Mouse (Mus musculus) cortical plate, adult 2 months (tissue): ENCODE measurements around the gene Bglap. TPM values are rescaled to one million over a fixed set of nuclear protein-coding genes. Genes with fewer than 3 reads are reported as not detected.

Experiments used
- H3K27ac ChIP-seq: fragments of 200-500 bp; 2 replicates; pipeline ENCODE4 v1.5.1; 2012; ENCODE audit warnings: low read length, control low read depth, inconsistent platforms; ENCODE audit not compliant: insufficient read depth
- H3K4me1 ChIP-seq: fragments of 200-500 bp; 2 replicates; pipeline ENCODE4 v1.6.1; 2011; ENCODE audit warnings: low read length; ENCODE audit not compliant: control insufficient read depth, insufficient read depth
- H3K4me3 ChIP-seq: fragments of 200-500 bp; 2 replicates; pipeline ENCODE4 v1.5.1; 2011; ENCODE audit warnings: mild to moderate bottlenecking, low read length, control low read depth; ENCODE audit not compliant: insufficient read depth
- CTCF ChIP-seq: fragments of 200-500 bp; IDR thresholded peaks from 2 replicates; pipeline ENCODE4 v1.5.1; 2011; ENCODE audit warnings: mild to moderate bottlenecking, control low read depth, low read length; ENCODE audit not compliant: insufficient read depth; ENCODE audit errors: extremely low read depth
- POLR2A ChIP-seq: fragments of 200-500 bp; IDR thresholded peaks from 2 replicates; pipeline ENCODE4 v1.6.1; 2011; ENCODE audit warnings: mild to moderate bottlenecking, low read length, control low read depth; ENCODE audit not compliant: insufficient read depth; ENCODE audit errors: extremely low read depth
- polyA plus RNA-seq: library from polyadenylated mRNA; depleted of rRNA; stranded (reverse); fragments of >200 nt; gene quantifications from 2 replicates; pipeline ENCODE4 v1.2.3, GENCODE M21; 2012; rRNA removed

The Bglap gene
- polyA plus RNA-seq, 1 experiment, result not detected

DNA sequence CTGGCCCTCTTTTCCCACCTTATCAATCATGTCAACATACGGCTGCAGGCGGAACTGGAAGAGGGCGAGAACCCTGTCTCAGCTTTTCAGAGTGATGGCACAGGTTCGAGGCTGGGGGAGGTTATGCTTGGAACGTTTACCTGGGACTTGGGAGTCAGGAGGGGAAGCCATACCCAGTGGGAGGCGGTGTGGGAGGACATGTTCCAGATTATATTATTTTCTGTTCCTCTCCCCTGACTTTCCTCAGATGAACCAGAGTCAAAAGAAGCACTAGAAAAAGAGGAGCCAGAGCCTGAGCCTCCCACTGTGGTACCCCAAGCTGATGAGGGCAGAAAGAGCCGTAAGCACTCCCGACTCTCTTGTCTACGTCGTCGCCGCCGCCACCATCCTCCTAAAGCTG is 33.5 kb downstream of the Bglap start:
- H3K27ac ChIP-seq, result no peak overlapping the region
- no peak overlapping the region for H3K4me3 ChIP-seq
- TF ChIP-seq CTCF (no peak), POLR2A (no peak)
- no peaks in the 10 kb centered on the region for H3K4me1 ChIP-seq

DNA sequence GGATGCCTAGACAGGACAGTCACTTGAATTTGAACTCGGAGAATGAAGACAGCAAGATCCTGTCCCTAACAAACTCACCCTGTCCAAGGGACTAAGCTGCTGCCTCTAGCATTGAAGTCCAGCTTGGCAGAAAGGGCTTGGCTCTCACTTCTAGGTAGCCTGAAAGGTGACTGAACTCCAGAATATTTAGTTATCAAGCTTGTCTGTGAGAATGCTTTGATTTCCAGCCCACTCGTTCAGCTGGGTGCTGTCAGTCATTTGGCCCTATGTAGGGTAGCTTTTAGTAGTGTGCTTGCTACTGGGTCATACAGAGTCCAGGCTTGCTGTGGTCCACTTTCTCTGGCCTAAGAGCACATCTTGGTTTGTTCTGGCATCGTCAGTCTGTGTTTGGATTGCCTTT is 45.3 kb downstream of the Bglap start:
- H3K4me1 ChIP-seq, result peaks cover 6% of the 10 kb centered on the region; the same call in 1 of the 2 replicates
- no peak for TF ChIP-seq CTCF
- TF ChIP-seq POLR2A, result no peak
- H3K27ac ChIP-seq, result no peak overlapping the region
- H3K4me3 ChIP-seq, result no peak overlapping the region

DNA sequence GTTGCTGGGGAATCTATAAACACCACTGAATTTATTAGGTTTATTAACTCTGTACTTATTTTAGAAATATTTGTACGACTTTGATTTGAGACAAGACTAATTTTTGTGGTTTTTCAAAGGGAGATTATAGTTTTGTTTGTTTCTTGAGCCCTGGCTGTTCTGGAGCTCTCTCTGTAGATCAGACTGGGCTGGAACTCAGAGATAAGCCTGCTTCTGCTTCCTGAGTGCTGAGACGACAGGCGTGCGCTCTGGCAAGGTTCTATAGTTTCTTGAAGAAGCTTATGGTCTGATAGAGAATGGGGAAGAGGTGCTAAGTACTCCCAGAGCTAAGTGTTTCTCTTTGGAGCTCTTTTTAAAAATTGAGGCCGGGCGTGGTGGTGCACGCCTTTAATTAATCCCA is 45.9 kb downstream of the Bglap start:
- H3K4me3 ChIP-seq, result no peak overlapping the region
- no peak for TF ChIP-seq CTCF
- H3K4me1 ChIP-seq, result peaks cover 6% of the 10 kb centered on the region; the same call in 1 of the 2 replicates
- H3K27ac ChIP-seq, result no peak overlapping the region

DNA sequence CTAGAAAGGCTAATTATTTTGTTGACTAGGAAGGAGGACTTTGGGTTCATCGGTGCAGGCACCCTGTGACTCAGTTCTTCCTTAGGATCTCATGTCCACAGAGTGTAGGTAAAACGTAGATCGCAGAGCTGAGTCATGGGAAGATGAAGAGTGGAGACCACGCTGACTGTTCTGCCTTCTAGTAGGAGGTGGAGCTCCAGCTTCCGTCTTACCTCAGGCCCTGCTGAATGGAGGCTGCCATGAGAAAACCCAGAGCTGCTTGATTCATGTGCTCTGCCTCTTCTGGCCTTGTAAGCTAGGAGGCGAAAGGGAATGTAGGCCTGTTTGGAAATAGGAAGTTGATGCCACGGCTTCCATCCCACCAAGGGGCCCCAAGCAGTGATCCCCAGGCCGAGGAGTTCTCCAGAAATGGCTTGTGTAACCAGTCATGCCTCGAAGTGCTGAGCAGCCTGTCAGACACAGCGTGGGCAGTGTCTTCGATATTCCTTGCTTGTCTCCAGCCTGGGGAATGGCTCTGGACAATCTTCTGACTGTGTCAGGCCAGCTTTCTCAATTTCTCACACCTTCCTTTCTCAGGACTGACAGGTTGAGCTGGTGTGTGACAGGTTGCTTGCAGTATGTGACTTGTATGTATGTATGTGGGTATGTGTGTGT is 46.8 kb downstream of the Bglap start:
- Histone ChIP-seq H3K4me3 (peak overlapping the region; percentile 55), H3K27ac (0 out of 2 replicates have a peak overlapping the region, but pooled peaks have one; percentile 12), H3K4me1 (peaks cover 6% of the 10 kb centered on the region; the same call in 1 of the 2 replicates)
- TF ChIP-seq CTCF (no peak), POLR2A (no peak)

DNA sequence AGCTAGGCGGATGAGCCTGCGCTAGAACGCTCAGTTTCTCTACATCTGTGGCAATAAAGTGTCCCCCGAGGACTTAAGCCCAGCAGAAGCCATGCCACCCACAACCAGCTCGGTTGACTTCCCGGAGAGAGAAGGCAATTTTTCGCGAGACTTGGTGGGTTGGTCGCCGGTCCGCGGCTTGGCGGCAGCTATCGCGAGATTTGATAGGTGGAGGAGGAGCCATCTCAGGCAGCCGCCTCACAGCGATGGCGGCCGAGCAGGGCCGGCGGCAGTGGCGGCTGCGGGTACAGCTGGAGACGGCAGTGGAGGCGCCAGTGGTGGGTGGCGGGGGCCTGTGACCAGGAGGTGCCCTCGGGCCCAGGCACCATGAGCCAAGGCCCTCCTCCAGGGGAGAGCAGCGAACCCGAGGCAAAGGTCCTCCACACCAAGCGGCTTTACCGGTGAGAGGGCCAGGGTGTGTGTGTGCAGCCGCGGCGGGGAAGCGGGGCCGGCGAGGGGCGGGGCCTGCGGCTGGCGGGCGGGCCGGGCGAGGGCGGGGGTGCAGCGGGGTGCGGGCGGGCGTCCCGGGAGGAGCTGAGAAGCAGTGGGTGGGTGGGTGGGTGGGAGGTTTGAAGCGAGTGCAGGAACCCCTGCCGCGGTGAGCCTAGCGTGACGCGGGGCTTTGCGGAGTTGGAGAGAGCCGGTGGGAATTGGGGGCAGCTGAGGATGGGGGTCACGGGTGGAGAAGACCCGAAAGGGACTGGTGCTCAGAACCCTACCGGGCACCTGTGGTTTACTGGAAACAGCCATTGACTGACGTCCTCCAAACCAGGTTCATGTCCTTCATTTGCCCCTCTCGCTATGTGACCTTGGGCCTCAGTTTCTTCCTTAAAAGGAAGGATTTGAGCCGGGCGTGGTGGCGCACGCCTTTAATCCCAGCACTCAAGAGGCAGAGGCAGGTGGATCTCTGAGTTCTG is 47.9 kb downstream of the Bglap start, which contains the start of the genes Tmem79 and Smg5:
TSS of gene Tmem79 (minus strand) at position 91 of the 956 bp plus-strand sequence.
TSS of gene Smg5 (plus strand) at position 203 of the 956 bp plus-strand sequence.
- Histone ChIP-seq H3K27ac (peak within 1 kb of the TSS; percentile 89), H3K4me1 (peaks cover 6% of the 10 kb centered on the region; the same call in 1 of the 2 replicates), H3K4me3 (peak within 1 kb of the TSS; percentile 55)
- TF ChIP-seq POLR2A, result peak; percentile 96
- TF ChIP-seq CTCF, result no peak

DNA sequence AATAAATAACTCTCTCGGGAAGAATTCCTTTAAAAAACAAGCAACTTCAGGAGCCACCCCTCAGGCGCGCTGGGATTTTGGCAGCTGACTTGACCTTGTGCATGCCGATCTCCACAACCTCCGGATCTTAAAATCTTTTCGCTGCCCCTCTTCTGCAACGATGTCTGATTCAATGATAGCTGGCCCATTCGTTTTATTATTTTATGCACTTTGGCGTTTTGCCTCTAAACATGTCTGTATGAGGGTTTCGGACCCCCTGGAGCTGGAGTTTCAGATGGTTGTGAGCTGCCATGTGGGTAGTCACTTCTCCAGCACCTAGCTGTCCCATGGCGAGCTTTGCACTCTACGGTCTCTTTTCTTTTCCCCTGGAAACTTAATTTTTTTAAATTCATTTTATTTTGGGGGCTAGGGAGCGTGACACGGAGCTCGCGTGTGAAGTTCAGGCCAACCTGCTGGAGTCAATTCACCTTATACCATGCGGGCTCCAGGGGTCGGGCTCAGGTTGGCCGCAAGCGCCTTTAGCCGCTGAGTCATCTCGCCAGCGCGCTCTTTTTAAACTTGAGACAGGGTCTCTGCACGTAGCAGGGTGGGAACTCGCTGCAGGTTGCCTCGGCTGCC is 48.7 kb downstream of the Bglap start:
- TF ChIP-seq POLR2A (no peak), CTCF (no peak)
- Histone ChIP-seq H3K4me1 (peaks cover 6% of the 10 kb centered on the region; the same call in 1 of the 2 replicates), H3K4me3 (peak overlapping the region; percentile 55), H3K27ac (no peak overlapping the region)

DNA sequence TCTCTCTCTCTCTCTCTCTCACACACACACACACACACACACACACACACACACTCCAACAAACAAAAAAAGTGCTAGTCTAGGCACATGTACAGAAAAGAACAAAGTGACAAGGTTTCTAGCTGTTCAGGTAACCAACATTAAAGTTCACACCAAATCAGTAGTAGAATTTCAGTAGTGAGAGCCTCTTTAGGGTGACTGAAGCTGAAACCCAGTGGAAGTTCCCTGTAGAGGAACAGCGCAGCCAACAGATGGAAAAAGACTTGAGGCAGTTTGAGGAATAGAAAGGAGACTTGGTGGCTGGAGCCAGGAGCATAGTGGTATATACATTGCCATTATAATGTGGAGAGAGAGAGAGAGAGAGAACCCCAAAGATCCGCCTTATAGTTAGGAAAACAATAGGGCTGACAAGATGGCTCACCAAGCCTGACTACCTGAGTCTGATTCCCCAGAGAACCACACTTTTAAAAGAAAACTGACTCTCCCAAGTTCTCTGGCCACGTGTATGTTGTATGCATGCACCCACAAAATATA is 49.3 kb downstream of the Bglap start:
- no peak for TF ChIP-seq CTCF
- TF ChIP-seq POLR2A, result no peak
- no peak overlapping the region for H3K27ac ChIP-seq
- peak overlapping the region; percentile 55; the same call in 1 of the 2 replicates for H3K4me3 ChIP-seq
- H3K4me1 ChIP-seq, result peaks cover 6% of the 10 kb centered on the region; the same call in 1 of the 2 replicates

DNA sequence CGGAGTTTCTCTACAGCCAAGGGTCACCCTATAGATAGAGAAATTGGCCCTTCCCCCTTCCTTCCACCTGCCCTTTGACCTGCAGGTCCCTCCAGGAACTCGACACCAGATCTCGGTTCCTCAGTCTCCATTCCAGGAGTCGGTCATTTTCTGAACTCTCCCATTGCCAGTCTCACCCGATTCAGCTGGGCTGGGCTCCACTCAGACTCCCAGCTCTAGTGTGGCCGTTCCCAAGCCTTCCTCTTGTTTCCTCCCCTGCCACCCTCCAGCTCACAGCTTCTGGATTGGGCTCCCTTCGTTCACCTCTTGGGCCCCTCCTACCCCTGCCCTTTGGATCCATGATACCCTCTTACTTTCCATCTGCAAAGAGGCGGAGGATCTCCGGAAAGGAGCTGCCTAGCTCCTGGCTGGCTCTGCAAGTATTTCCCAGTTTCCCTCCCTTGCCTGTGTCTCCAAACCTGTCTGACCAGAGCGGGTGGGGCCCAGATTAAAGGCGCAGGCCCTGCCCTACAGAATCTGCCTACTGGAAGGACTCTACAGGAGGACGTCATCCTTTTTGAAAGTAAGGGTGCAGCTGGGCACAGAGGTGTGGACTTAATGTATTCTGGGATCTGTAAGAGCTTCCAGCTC is 50.1 kb downstream of the Bglap start:
- no peak for TF ChIP-seq CTCF
- TF ChIP-seq POLR2A, result no peak
- no peak overlapping the region for H3K27ac ChIP-seq
- H3K4me1 ChIP-seq, result peaks cover 6% of the 10 kb centered on the region; the same call in 1 of the 2 replicates
- H3K4me3 ChIP-seq, result no peak overlapping the region

Other genes starting within 250 kb of the Bglap start
- gene Mef2d, start 242.1 kb downstream of the Bglap start, polyA plus RNA-seq, result 128 and 131 TPM in 2 replicates
- not detected in 2 replicates for gene Rhbg, start 129.8 kb downstream of the Bglap start, polyA plus RNA-seq
- 0.08 TPM in 1 of 2 replicates, not detected in the other for gene Gm38392, start 97.3 kb downstream of the Bglap start, polyA plus RNA-seq
- gene Tsacc, start 87.5 kb downstream of the Bglap start, polyA plus RNA-seq, result 3.3 and 5.0 TPM in 2 replicates
- gene Cct3, start 87.3 kb downstream of the Bglap start, polyA plus RNA-seq, result 151 and 165 TPM in 2 replicates
- gene Glmp, start 59.4 kb downstream of the Bglap start, polyA plus RNA-seq, result 90.9 and 97.3 TPM in 2 replicates
- 0.83 and 0.86 TPM in 2 replicates for gene Tmem79, start 48.3 kb downstream of the Bglap start, polyA plus RNA-seq
- gene Smg5, start 48.2 kb downstream of the Bglap start, polyA plus RNA-seq, result 84.4 and 91.5 TPM in 2 replicates
- 15.3 and 15.6 TPM in 2 replicates for gene Paqr6, start 19.9 kb downstream of the Bglap start, polyA plus RNA-seq
- 14.7 and 17.5 TPM in 2 replicates for gene Bglap3, start 11.7 kb downstream of the Bglap start, polyA plus RNA-seq
- gene Bglap2, start 5.8 kb downstream of the Bglap start, polyA plus RNA-seq, result 0.44 TPM in 1 of 2 replicates, not detected in the other
- 10.5 and 11.1 TPM in 2 replicates for gene Pmf1, start 25.9 kb upstream of the Bglap start, polyA plus RNA-seq
- 76.3 and 76.4 TPM in 2 replicates for gene Slc25a44, start 40.7 kb upstream of the Bglap start, polyA plus RNA-seq
- 68.9 and 71.6 TPM in 2 replicates for gene Sema4a, start 76.7 kb upstream of the Bglap start, polyA plus RNA-seq
- 64.7 and 70.6 TPM in 2 replicates for gene Lmna, start 125.5 kb upstream of the Bglap start, polyA plus RNA-seq
- gene Mex3a, start 147.9 kb upstream of the Bglap start, polyA plus RNA-seq, result 1.5 TPM in 2 replicates
- gene Rab25, start 163.8 kb upstream of the Bglap start, polyA plus RNA-seq, result 0.13 and 0.36 TPM in 2 replicates
- gene Lamtor2, start 168.6 kb upstream of the Bglap start, polyA plus RNA-seq, result 126 and 133 TPM in 2 replicates
- gene Ubqln4, start 169.3 kb upstream of the Bglap start, polyA plus RNA-seq, result 103 and 110 TPM in 2 replicates
- gene Ssr2, start 191.4 kb upstream of the Bglap start, polyA plus RNA-seq, result 120 and 126 TPM in 2 replicates
- 220 and 224 TPM in 2 replicates for gene Arhgef2, start 221.5 kb upstream of the Bglap start, polyA plus RNA-seq